Mouse (Mus musculus): Measurements from ENCODE around the gene Gbf1.
"Not testable (repeated sequence)": the region's sequence is repeated elsewhere in the genome, so short reads cannot be mapped to it uniquely, and the experiment has no call there.

Gene Gbf1

DNA sequence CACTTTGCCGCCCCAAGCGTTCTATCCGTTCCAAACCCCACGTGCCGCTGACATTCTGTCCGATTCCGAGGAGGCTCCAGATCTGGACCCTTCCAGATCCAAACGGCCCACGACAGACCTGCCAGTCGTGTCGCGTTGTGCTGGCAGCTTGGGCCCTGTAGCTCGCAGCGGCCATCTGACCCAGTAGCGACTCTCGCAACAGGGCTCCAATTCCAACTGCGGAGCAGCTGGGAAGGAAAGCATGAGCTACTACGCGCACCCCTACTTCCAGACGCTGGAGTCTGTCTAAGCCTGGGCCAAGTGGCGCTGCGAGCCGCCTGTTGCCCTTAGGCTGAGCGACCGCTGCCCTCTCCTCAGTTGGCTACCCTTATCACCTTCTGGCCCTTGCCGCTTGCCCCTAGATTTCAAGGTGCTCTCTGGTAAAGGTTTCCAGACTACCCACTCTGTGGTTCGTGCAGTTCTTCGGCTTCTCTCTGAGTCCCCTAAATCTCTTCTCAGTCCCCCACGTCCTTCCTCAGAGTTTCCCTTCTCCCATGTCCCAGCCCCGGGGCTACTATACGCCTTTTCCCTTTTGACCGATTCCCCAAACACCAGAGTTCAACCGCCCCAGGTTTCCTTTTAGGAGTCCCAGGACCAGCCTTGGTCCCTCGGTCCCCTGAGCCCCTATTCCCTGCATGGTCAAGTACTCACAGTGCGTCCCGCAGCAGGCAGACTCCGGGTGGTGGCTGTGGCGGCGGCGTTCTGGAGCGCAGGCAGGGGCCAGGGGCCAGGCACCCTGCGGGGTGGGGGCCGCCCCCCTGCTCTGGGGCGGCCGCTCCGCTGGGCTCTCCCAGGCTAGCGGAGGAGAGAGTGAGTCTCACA is 4.6 kb upstream of the Gbf1 start, which contains the start of gene Pitx3:
Gene Pitx3 (minus strand): TSS at position 816 of the 861 bp plus-strand sequence.
- peak in 1 of 2 experiments; percentile 48 for DNase-seq

DNA sequence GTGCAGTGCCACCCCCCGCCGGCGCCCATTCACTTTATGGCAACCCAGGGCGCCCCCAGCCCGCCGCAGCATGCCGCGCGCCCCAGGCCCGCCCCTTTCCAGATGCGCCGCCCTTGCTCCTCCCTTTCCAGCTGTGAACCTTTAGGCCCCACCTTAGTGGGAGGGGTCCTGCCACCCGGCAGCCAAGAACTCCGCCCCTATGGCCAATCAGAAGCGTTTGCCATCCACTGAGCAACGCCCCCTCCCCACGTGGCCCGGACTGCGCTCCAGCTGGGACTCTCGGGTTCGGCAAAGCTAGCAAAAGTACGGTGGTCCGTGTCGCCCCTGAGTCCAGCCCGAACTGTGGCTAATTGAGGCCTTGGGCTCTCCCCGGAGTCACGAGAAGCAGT is 3.9 kb upstream of the Gbf1 start:
- DNase-seq, result peak; percentile 90 to 93

- no peak for DNase-seq
These were observed 3.2 kb upstream of the Gbf1 start for GRCm38 (mm10) chr19:46149091-46149490.

DNA sequence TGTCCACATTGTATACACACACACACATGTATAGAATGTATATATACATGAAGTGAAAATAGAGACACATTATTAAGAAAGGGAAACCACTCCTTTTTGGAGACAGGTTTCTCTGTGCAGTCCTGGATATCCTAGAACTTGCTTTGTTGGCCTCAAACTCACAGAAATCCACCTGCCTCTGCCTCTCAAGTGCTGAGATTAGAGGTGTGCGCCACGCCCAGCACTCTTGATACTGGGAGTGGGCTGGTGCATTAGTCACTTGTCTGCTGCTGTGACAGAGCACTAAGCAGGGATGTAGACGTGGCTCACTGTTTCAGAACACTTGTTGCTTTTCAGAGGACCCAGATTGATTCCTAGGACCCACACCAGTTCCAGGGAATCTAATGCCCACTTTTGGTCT is 13.6 kb downstream of the Gbf1 start:
- no peak for DNase-seq

DNA sequence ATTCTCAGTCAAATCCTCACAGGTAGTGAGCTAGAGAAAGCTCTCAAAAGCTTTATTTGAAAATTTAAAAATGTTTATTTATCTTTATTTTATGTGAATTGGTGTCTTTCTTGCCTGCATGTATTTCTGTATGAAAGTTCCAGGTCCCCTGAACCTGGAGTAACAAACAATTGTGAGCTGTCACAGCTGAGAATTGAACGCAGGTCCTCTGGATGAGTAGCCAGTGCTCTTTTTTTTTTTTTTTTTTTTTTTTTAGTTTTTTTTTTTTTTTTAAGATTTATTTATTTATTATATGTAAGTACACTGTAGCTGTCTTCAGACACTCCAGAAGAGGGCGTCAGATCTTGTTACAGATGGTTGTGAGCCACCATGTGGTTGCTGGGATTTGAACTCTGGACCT is 14.9 kb downstream of the Gbf1 start:
- DNase-seq, result not testable (repeated sequence)

GRCm38 (mm10) chr19:46169396-46169795 is 17.1 kb downstream of the Gbf1 start:
- no peak for DNase-seq

DNA sequence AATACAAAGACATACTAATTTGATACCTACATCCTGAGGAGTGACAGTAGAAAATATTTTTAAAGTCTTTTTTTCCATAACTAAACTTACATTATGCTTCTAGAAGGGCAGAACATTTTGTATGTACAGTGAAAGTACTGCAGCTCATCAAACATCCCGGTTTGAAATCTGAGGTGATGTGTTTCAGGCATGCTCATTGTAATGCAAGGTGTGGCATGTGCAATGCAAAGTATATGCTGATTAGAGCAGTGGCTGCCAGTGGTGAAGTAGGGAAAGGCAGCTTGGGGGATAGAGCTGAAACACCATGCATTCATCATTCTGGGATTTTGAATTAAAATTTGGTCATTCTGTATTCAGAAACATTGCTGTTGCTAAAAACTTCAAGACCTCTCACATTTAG is 17.6 kb downstream of the Gbf1 start:
- no peak for DNase-seq

DNA sequence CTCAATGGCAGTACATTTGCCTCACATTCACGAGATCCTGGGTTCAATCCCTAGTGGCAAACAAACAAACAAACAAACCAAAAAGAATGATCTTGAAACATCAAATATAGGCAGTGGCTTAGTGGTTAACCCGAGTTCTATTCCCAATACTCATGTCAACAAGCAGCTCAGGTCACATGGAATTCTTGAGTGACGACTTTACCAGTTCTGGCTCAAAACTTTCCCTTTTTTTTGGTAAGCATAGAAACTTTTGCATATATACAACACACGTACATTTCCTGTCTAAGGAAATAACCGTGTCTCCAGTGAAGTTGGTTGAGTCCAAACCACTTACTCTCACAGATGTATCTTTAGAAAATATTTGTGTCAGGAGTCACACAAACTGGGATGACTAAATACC is 20.2 kb downstream of the Gbf1 start:
- no peak for DNase-seq

DNA sequence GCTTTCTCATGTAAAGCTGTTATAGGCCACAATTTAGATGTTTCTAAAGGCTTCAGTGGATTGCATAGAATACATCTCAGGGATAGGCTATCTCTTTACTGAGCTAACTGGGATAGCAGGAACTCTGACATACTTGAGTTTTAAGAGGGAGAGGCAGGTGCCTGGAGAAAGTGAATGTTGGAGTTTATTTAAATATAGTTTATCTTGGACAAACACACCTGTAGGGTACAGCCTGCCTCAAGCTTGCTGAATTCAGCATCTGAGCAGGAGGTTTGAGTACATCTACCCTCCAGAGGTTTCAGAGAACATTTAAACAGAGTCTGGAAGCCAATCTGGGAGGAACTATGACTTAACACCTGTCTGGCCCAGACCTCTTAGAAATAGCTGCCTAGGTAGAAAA is 22.9 kb downstream of the Gbf1 start:
- DNase-seq, result no peak

GRCm38 (mm10) chr19:46177046-46177445 is 24.7 kb downstream of the Gbf1 start:
- no peak for DNase-seq

- no peak for DNase-seq
These were observed 28.0 kb downstream of the Gbf1 start for GRCm38 (mm10) chr19:46180274-46180673.

GRCm38 (mm10) chr19:46182241-46182640 is 29.9 kb downstream of the Gbf1 start:
- peak; percentile 79 to 80 for DNase-seq

DNA sequence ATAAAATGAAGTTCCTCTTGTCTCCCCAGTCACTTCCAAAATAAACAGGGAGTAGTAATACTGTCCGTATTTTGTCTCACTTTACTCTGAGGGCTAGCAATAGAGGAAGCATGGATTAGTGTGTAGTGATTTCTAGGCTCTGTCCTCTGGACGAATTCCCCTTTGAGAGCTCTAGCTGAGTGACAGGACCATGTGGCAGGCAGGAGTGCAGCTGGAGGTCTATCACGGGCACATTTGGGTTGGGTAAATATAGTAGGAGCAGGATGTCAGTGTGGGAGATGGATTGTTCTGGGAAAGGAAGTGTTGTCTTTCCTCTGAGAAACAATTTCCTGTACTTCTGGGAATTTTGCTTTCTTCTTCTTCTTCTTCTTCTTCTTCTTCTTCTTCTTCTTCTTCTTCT is 34.3 kb downstream of the Gbf1 start:
- peak in 1 of 2 experiments; percentile 8 for DNase-seq

- no peak for DNase-seq
These were observed 34.9 kb downstream of the Gbf1 start for GRCm38 (mm10) chr19:46187203-46187602.

- peak; percentile 26 to 57 for DNase-seq
These were observed 46.0 kb downstream of the Gbf1 start for GRCm38 (mm10) chr19:46198293-46198692.

DNA sequence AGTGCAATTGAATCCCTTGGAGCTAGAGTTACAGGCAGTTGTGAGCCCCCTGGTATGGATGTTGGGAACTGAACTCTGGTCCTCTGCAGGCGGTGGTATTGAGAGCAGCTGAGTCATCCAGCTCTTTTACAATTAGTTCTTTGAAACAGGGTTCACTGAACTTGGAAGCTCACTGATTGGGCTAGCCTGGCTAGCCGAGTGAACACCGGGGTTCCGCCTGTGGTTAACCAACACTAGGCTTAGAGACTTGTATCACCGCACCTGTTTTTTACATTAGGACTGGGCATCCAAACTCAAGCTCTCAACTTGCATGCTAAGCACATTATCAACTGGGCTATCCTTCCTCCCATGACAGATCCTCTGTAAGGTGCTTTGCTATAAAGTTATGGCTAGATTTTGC is 46.6 kb downstream of the Gbf1 start:
- DNase-seq, result peak; percentile 37 to 45

- DNase-seq, result peak; percentile 20 to 29
These were observed 51.9 kb downstream of the Gbf1 start for GRCm38 (mm10) chr19:46204166-46204565.

DNA sequence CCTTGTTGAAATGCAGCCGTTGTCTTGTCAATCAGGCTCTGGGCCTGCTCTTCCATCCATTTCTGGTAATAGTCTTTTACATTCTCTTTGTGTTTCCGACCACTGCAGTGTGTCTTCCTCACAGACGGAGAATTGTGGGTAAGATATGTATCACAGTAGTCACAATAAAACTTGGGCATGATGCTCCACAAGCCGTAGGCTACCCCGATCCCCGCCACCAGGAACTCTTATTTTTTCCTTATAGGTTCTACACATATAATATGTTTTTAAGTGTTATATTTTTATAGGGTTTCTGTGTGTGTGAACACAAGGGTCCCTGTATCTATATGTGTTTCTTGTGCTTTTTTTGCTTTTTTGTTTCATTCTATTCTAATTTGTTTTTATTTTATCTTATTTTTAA is 53.4 kb downstream of the Gbf1 start:
- DNase-seq, result no peak

DNA sequence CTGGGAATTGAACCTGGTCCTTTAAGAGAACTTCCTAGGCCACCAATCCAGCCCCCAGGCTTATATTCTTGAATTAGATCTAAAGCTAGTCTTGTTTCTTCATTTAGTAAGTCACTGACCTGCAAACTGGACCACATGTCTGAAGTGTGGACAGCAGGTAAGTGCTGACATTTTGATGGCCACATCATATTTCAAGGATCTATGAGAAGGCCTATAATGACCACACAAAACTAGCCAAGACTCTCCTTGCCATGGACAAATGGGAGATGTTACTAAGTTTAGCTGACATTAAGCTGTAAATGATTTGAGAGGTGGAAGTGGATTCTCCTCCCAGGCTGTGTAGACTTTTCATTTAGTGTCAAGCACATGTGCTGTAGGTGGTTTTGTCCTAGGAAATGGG is 58.6 kb downstream of the Gbf1 start:
- no peak for DNase-seq

GRCm38 (mm10) chr19:46214541-46214940 is 62.2 kb downstream of the Gbf1 start:
- no peak for DNase-seq

DNA sequence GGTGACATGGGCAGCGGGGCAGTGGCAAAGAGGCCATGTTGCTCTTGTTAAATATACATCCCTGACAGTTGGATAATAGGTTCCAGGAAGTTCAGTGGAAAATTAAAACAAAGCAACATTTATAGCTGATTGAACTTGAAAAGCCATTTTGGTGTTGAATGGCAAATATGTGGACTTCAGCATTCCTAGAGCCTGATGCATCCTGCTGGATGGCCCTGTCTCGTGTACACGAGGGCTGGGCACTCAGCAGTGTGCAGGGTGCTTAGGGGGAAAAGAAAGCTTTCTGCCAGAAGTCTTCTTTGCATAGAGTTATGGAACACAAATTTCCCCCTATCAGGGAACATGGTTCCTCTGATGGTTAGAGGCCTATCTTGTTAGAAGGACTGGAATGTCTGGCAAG is 63.1 kb downstream of the Gbf1 start:
- DNase-seq, result no peak

DNA sequence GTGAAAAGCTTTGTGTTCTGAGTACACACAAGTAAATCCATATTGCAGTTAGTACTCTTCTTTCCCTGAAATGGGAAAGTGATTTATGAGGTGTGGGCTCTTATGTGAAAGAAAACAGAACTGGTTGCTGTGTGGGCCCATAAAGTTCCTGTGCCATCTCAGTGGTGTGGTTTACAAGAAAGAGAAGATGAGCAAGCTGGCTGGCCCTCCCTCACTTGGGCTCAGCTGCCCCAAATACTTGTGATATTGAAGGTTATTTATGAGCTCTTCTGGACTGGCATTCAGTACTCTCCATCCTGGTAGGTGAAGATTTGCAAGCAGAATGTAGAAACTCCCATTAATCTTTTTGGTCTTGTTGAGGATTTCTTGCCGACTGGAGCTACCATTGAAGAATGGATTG is 64.4 kb downstream of the Gbf1 start:
- DNase-seq, result no peak

- not testable (repeated sequence) for DNase-seq
These were observed 65.0 kb downstream of the Gbf1 start for GRCm38 (mm10) chr19:46217347-46217746.

DNA sequence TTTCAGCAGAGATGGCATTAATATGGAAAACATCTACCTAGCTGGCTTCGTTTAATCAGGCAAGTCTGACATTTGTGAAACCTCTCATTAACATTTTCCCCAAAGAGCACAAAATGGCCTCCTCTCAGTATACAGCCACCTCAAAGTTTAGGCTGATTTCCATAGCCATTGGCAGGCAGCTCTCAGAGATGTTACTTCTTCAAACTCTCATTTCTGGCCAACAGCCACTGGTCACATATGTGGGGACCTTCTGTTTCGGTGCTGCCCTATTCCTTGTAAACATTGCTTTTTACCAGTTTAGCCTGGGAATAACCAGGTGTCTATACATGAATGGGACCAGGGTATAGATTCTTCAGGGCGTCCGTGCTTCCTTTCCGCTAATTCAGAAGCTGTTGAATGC is 67.8 kb downstream of the Gbf1 start:
- DNase-seq, result no peak

DNA sequence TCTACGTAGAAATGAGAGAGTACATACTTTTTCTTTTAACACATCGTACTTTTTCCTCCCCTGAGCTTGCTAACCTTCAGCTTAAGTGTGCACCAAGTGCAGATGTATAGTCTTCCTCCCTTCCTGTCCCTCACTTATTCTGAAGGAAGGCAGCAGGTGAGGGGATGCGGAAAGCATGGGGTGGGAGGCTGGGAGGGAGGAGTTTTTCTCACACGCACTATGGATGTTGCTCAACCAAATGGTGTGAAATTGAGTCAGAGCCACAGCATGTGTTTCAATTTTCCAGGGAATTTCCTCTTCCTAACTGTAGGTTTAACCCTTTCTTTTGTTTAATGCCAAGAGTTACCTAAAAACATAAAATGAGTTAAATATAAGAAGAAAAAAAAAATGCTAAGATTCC is 70.8 kb downstream of the Gbf1 start:
- DNase-seq, result no peak

Data from kidney, postnatal 36 days (tissue).